Mouse (Mus musculus): ENCODE data around the gene Plekha6. TPM values are rescaled to one million over a fixed set of nuclear protein-coding genes. Genes with fewer than 3 reads are reported as not detected.

The Plekha6 gene
- polyA plus RNA-seq, 1 experiment from 2014 or later: 17.0 TPM

DNA sequence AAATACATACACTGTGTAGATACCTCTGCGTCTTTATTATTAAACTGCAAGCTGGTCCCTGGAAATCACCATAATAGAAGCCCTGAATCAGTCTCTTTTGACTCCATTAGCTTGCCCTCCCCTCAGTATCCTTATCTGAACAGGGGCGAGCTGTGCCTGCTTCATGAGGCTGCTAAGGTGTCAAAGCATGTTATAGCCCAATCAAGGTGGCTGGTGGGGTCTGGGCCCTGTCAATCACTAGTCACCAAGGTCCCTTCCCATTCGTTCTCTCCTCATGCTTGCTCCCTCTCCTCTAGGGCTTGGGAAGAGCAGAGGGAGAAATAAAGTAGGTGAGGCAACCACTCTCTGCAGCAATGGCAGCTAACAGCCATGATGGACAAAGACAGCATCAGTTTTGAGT, 183.2 kb downstream of the Plekha6 start:
- ATAC-seq (ENCODE audit: low FRiP score): no peak
- Histone ChIP-seq H3K4me1 (ENCODE audit: control insufficient read depth, insufficient read depth, low read length) (0 out of 2 replicates have a peak, but pooled peaks cover 3% of the 10 kb centered on the region), H3K36me3 (ENCODE audit: control insufficient read depth, insufficient read depth, low read length) (no peaks in the 10 kb centered on the region), H3K27ac (ENCODE audit: low read depth, low read length) (no peak overlapping the region), H3K4me3 (ENCODE audit: low read depth, low read length) (no peak overlapping the region), H3K9me3 (ENCODE audit: control insufficient read depth, low read length) (no peaks in the 10 kb centered on the region), H3K9ac (ENCODE audit: low read length) (no peak overlapping the region), H3K4me2 (no peak overlapping the region), H3K27me3 (ENCODE audit: control insufficient read depth, insufficient read depth, low read length) (no peaks in the 10 kb centered on the region)
- DNase-seq (ENCODE audit: low spot score, missing footprints): no peak
- WGBS: 75% methylated on average over 3 of the region's 3 CpGs

- H3K27ac ChIP-seq (ENCODE audit: low read depth, low read length): no peak overlapping the region
- no peak overlapping the region for H3K4me2 ChIP-seq
- 79% methylated on average over 11 of the region's 11 CpGs for WGBS
- no peak for DNase-seq (ENCODE audit: low spot score, missing footprints)
- no peak for ATAC-seq (ENCODE audit: low FRiP score)
- no peak overlapping the region for H3K9ac ChIP-seq (ENCODE audit: low read length)
- H3K4me3 ChIP-seq (ENCODE audit: low read depth, low read length): no peak overlapping the region
- 0 out of 2 replicates have a peak, but pooled peaks cover 3% of the 10 kb centered on the region for H3K4me1 ChIP-seq (ENCODE audit: control insufficient read depth, insufficient read depth, low read length)
- no peaks in the 10 kb centered on the region for H3K27me3 ChIP-seq (ENCODE audit: control insufficient read depth, insufficient read depth, low read length)
- no peaks in the 10 kb centered on the region for H3K36me3 ChIP-seq (ENCODE audit: control insufficient read depth, insufficient read depth, low read length)
- H3K9me3 ChIP-seq (ENCODE audit: control insufficient read depth, low read length): no peaks in the 10 kb centered on the region
These were observed 183.9 kb downstream of the Plekha6 start for GRCm38 (mm10) chr1:133347693-133348520.

DNA sequence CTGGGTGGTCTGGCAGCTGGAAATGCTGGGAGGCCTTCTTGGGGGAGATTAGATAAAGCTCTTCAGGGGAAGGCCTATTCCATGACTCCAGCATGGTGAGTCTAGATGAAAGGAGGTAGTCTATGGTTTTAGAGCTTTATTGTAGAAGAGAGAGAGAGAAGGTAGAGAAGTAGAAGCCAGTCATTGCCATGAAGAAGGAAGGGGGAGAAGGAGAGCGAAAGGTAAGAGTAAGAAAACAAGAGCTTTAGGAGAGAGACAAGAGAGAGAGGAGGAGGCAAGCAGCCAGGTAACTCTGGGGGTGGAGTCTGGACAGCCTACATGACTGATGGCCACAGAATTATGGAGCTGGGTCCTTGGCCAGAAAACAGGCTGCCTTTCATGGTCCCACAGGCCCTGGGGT, 186.2 kb downstream of the Plekha6 start, which contains the start of gene Ren1:
TSS of gene Ren1 (plus strand) at position 301 of the 400 bp plus-strand sequence.
- H3K4me3 ChIP-seq (ENCODE audit: low read depth, low read length): no peak within 1 kb of the TSS
- H3K27ac ChIP-seq (ENCODE audit: low read depth, low read length): no peak within 1 kb of the TSS
- no peak within 1 kb of the TSS for H3K4me2 ChIP-seq
- H3K9me3 ChIP-seq (ENCODE audit: control insufficient read depth, low read length): no peaks in the 10 kb centered on the region
- WGBS: 96% methylated on average over 1 of the region's 1 CpGs
- no peaks in the 10 kb centered on the region for H3K36me3 ChIP-seq (ENCODE audit: control insufficient read depth, insufficient read depth, low read length)
- DNase-seq (ENCODE audit: low spot score, missing footprints): no peak
- H3K27me3 ChIP-seq (ENCODE audit: control insufficient read depth, insufficient read depth, low read length): no peaks in the 10 kb centered on the region
- H3K9ac ChIP-seq (ENCODE audit: low read length): no peak within 1 kb of the TSS
- no peak for ATAC-seq (ENCODE audit: low FRiP score)
- H3K4me1 ChIP-seq (ENCODE audit: control insufficient read depth, insufficient read depth, low read length): 0 out of 2 replicates have a peak, but pooled peaks cover 3% of the 10 kb centered on the region

- Histone ChIP-seq H3K9me3 (ENCODE audit: control insufficient read depth, low read length) (no peaks in the 10 kb centered on the region), H3K4me1 (ENCODE audit: control insufficient read depth, insufficient read depth, low read length) (0 out of 2 replicates have a peak, but pooled peaks cover 3% of the 10 kb centered on the region), H3K9ac (ENCODE audit: low read length) (no peak overlapping the region), H3K4me3 (ENCODE audit: low read depth, low read length) (no peak overlapping the region), H3K36me3 (ENCODE audit: control insufficient read depth, insufficient read depth, low read length) (no peaks in the 10 kb centered on the region), H3K27ac (ENCODE audit: low read depth, low read length) (no peak overlapping the region), H3K27me3 (ENCODE audit: control insufficient read depth, insufficient read depth, low read length) (no peaks in the 10 kb centered on the region), H3K4me2 (no peak overlapping the region)
- no peak for DNase-seq (ENCODE audit: low spot score, missing footprints)
- no peak for ATAC-seq (ENCODE audit: low FRiP score)
- WGBS: 29% methylated on average over 9 of the region's 9 CpGs
These were observed 187.8 kb downstream of the Plekha6 start for GRCm38 (mm10) chr1:133351762-133352161.

Other genes with a start within 250 kb of the Plekha6 start
- gene Mdm4, start 133.6 kb upstream of the Plekha6 start, polyA plus RNA-seq (2014; fragmentation: Nextera tagmentation; extraction: Ambion mirVana): 36.5 TPM in 2 replicates
- gene Pik3c2b, start 118.5 kb upstream of the Plekha6 start, polyA plus RNA-seq (2014; fragmentation: Nextera tagmentation; extraction: Ambion mirVana): 15.5 and 16.3 TPM in 2 replicates
- 49.5 and 53.0 TPM in 2 replicates for gene Ppp1r15b, start 33.1 kb upstream of the Plekha6 start, polyA plus RNA-seq (2014; fragmentation: Nextera tagmentation; extraction: Ambion mirVana)
- not detected in 2 replicates for gene Golt1a, start 145.6 kb downstream of the Plekha6 start, polyA plus RNA-seq (2014; fragmentation: Nextera tagmentation; extraction: Ambion mirVana)
- gene Kiss1, start 157.7 kb downstream of the Plekha6 start, polyA plus RNA-seq (2014; fragmentation: Nextera tagmentation; extraction: Ambion mirVana): not detected in 2 replicates
- gene Ren1, start 186.3 kb downstream of the Plekha6 start, polyA plus RNA-seq (2014; fragmentation: Nextera tagmentation; extraction: Ambion mirVana): not detected in 2 replicates
- gene Etnk2, start 199.4 kb downstream of the Plekha6 start, polyA plus RNA-seq (2014; fragmentation: Nextera tagmentation; extraction: Ambion mirVana): 2.1 and 2.5 TPM in 2 replicates

All from midbrain, embryonic 11.5 days (tissue).